Mouse (Mus musculus) midbrain, embryonic 14.5 days (tissue): ENCODE data around the gene Adamts13. TPM values are rescaled to one million over a fixed set of nuclear protein-coding genes. Genes with fewer than 3 reads are reported as not detected.

Experiments used
- ATAC-seq: fragments of 200-750 bp; cut with Nextera tagmentation; 2 replicates; pipeline ENCODE4 v1.8.0; 2017; ENCODE audit warnings: moderate number of reproducible peaks, moderate library complexity; ENCODE audit not compliant: low FRiP score, low TSS enrichment
- DNase-seq: peaks from one replicate; pipeline ENCODE4 v3.0.0-alpha.2; 2015
- H3K27ac ChIP-seq: fragments of 300-500 bp; sonication (generic); replicated peaks from 2 replicates; pipeline ENCODE4 v1.5.1; 2014; ENCODE audit warnings: mild to moderate bottlenecking, low read depth, low read length, moderate library complexity
- H3K27me3 ChIP-seq: fragments of 300-500 bp; sonication (generic); 2 replicates; pipeline ENCODE4 v1.6.1; 2014; ENCODE audit warnings: low read length, control low read depth, mixed read lengths; ENCODE audit not compliant: control insufficient read depth, insufficient read depth
- H3K36me3 ChIP-seq: fragments of 300-500 bp; sonication (generic); 2 replicates; pipeline ENCODE4 v1.6.1; 2014; ENCODE audit warnings: low read length, control low read depth; ENCODE audit not compliant: control insufficient read depth, insufficient read depth
- H3K4me1 ChIP-seq: fragments of 300-500 bp; sonication (generic); 2 replicates; pipeline ENCODE4 v1.6.1; 2014; ENCODE audit warnings: mild to moderate bottlenecking, antibody characterized with exemption, low read length, control low read depth; ENCODE audit not compliant: control insufficient read depth, insufficient read depth
- H3K4me2 ChIP-seq: fragments of 300-500 bp; sonication (generic); 2 replicates; pipeline ENCODE4 v1.6.1; 2014; ENCODE audit warnings: mild to moderate bottlenecking, low read length, moderate library complexity
- H3K4me3 ChIP-seq: fragments of 300-500 bp; sonication (generic); replicated peaks from 2 replicates; pipeline ENCODE4 v1.5.1; 2014; ENCODE audit warnings: low read depth, low read length
- H3K9ac ChIP-seq: fragments of 300-500 bp; sonication (generic); replicated peaks from 2 replicates; pipeline ENCODE4 v1.6.1; 2014; ENCODE audit warnings: mild to moderate bottlenecking, low read length, moderate library complexity
- H3K9me3 ChIP-seq: fragments of 300-500 bp; sonication (generic); 2 replicates; pipeline ENCODE4 v1.6.1; 2016; ENCODE audit warnings: low read length, control low read depth, mixed read lengths; ENCODE audit not compliant: control insufficient read depth
- WGBS: fragments of 180-500 bp; shearing (Covaris S2); extraction: QIAGEN DNeasy Blood & Tissue Kit; methylation state at CpG from one replicate; pipeline ENCODE4 v1.1.7; 2014; 5-methylcytosine and 5-hydroxymethylcytosine counted together
- polyA plus RNA-seq: library from polyadenylated mRNA; unstranded; fragments of >200 nt; fragmentation: Nextera tagmentation; extraction: Ambion mirVana; gene quantifications from 2 replicates; pipeline ENCODE4 v1.2.1, GENCODE M21; 2014

Gene Adamts13
- polyA plus RNA-seq = not detected in 2 replicates

DNA sequence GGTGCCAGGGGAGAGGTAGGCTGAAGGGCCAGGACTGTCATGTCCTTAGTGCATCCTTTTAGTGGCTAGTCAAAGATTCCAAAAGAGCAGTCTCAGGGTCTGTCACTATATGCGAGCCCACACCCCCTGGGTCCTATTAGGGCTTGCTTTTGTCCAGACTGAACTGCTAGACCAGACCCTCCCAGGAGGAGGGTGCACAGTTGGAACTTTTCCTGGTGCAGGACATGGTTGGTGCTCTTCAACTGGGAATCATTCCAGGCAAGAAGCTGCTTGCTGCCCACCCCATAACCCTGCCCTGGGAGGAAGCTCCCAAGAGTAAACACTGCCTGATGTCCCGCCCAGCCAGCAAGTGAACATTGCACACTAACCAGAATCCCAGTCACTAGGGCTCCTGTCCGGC lies at the start of gene Adamts13:
Adamts13 (plus strand) TSS at position 301 of the 400 bp plus-strand sequence.
- H3K4me2 ChIP-seq = no peak within 1 kb of the TSS
- 81% methylated on average over 3 of the region's 3 CpGs for WGBS
- H3K9me3 ChIP-seq = no peaks in the 10 kb centered on the region
- no peak for ATAC-seq
- H3K4me1 ChIP-seq = no peaks in the 10 kb centered on the region
- no peaks in the 10 kb centered on the region for H3K36me3 ChIP-seq
- no peaks in the 10 kb centered on the region for H3K27me3 ChIP-seq
- H3K9ac ChIP-seq = no peak within 1 kb of the TSS
- no peak within 1 kb of the TSS for H3K27ac ChIP-seq
- no peak within 1 kb of the TSS for H3K4me3 ChIP-seq
- no peak for DNase-seq

DNA sequence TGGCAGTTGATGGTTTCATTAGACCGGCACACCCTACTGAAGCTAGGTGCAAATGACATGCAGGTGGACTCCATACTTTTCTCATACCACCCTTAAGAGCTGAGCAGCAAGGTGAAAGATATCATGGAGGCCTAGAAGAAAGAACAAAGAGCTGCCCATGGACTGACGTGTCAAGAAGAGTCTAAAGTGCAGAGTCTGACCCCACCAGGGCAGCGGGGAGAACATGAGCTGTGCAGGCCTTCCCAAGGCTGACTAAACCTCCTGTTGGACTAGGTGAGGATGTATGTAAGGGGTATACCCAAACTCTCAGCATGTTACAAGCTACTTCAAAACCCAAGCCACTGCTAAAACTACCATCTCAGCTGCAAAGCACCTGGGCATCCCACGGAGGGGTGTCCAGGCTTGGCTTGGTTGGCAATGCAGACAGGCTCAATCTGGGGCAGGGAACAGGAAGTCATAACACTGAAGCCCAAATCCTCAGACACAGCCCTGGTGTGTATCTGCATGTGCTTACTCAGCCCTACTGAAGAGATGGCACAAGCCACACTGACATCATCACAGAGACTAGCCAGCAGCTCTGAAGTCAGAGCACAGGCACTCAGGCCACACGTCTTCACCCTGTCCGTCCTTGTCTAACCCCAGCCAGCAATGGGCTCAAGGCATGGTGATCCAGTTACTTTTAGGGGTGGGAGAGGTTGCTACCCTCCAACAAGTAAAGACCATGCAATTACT lies 45.3 kb upstream of the Adamts13 start:
- no peak overlapping the region for H3K9ac ChIP-seq
- H3K27ac ChIP-seq = no peak overlapping the region
- ATAC-seq = no peak
- no peak for DNase-seq
- H3K4me3 ChIP-seq = no peak overlapping the region
- no peaks in the 10 kb centered on the region for H3K9me3 ChIP-seq
- H3K27me3 ChIP-seq = no peaks in the 10 kb centered on the region
- H3K36me3 ChIP-seq = peaks cover 74% of the 10 kb centered on the region
- no peak overlapping the region for H3K4me2 ChIP-seq
- 93% methylated on average over 6 of the region's 6 CpGs for WGBS
- peaks cover 17% of the 10 kb centered on the region for H3K4me1 ChIP-seq

DNA sequence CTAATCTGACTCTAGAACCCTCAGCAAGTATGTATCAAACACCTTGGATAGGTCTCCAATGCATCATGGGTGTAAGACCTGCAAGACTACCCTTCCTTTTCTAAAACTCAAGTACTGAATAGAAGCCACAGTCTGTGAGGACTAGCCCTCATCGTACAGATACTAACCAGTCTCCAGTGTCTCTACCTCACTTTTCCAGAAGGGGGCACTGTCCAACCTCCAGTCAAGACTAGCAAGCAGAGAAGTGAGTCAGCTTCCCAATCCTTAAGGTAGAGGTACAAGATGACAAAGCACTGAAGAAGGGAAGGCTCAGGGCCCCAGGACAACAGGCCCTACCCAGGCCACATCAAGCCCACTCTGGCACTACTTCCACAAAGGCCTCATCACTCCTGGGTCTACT lies 42.8 kb upstream of the Adamts13 start:
- H3K4me2 ChIP-seq = no peak overlapping the region
- peaks cover 49% of the 10 kb centered on the region for H3K36me3 ChIP-seq
- H3K9me3 ChIP-seq = no peaks in the 10 kb centered on the region
- no peak overlapping the region for H3K27ac ChIP-seq
- 24% methylated on average over 1 of the region's 1 CpGs for WGBS
- peak; percentile 75 for DNase-seq
- H3K4me1 ChIP-seq = peaks cover 17% of the 10 kb centered on the region
- ATAC-seq = no peak
- no peak overlapping the region for H3K4me3 ChIP-seq
- H3K9ac ChIP-seq = no peak overlapping the region
- H3K27me3 ChIP-seq = no peaks in the 10 kb centered on the region

DNA sequence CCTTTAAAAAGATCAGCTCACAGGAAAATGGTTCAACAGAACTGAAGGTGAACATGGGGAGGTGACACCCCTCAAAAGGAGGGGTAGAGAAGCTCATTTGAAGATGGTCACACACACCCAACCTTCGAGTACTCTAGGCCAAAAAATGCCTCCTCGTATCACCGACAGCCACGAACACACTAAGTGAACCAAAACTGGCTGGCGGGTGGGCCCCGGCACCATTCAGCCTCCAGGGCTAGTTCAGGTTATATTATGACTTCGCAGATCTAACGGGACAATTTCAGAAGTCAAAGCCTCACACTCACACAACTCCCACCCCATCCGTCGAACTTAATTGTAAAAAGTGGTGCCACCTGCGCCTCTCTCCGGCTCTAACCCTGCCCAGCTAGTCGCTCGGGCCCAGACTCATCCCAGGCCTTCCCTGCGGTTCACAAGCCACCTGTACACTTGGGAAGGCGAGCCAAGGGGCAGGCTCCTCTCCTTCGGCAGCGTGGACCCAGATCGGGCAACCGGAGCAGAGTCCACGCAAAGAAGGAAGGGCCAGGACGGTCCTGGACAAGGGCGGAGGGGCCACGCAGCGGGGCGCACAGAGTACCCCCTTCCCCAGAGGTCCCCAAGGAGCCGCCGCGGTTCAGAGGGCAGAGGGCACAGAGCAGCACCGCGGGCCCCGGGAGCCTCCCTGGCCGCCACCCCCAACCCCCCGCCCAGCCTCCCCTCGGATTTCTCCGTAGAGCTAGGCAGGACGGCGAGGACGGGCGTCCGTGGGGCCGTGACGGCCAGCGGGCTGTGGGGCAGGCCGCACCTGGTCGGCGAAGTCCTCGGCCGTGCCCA lies 40.5 kb upstream of the Adamts13 start:
- WGBS = 2% methylated on average over 49 of the region's 49 CpGs

DNA sequence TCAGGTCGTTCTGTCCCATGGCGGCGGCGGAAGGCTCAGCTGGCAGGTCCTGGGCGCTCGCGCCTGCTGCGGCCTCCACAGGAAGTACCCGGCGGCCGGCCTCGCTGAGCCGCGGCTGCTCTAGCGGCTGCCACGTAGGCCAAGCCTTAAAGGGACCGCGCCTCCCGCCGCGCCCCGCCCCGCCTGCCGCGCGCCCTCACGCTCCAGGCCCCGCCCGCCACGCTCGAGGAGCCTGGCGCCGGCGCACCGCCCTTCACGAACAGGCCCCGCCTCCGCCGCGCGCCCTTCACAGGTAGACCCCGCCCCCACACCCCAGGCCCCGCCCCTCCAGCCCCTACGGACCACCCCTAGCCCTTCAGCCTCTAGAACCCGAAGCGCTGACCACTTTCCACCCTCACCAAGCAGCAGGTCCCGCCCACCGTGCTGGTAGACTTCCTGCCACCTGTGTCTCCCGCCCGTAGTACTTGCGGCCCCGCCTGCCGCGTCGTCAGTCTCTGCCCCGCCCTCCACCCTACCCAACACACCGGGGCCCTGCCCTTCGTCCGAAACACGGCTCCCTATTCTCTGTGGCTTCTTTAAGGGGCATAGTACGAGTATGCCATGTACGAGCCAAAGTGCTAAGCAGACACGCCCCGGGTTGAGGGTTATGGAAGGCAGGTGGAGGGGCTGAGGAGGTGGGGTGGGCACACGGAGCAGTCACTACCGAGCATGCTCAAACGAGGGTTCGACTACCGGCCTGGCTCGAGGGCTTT lies 39.7 kb upstream of the Adamts13 start, which contains the start of the genes Surf4 and Stkld1:
Surf4 (minus strand) TSS at position 625 of the 752 bp plus-strand sequence.
Stkld1 (plus strand) TSS at position 744 of the 752 bp plus-strand sequence.
- H3K9me3 ChIP-seq = no peaks in the 10 kb centered on the region
- H3K4me1 ChIP-seq = peaks cover 17% of the 10 kb centered on the region
- peaks cover 24% of the 10 kb centered on the region for H3K36me3 ChIP-seq
- H3K4me2 ChIP-seq = peak within 1 kb of the TSS; percentile 94
- ATAC-seq = peak; percentile 94
- 1% methylated on average over 65 of the region's 70 CpGs for WGBS
- H3K27ac ChIP-seq = peak within 1 kb of the TSS; percentile 78
- H3K9ac ChIP-seq = peak within 1 kb of the TSS; percentile 98
- no peaks in the 10 kb centered on the region for H3K27me3 ChIP-seq
- peak; percentile 97 for DNase-seq
- H3K4me3 ChIP-seq = peak within 1 kb of the TSS; percentile 91

More for the DNA sequence above, 40.5 kb upstream of the Adamts13 start:
- Histone ChIP-seq H3K27me3 (no peaks in the 10 kb centered on the region), H3K9me3 (no peaks in the 10 kb centered on the region), H3K9ac (peak overlapping the region; percentile 98), H3K36me3 (peaks cover 28% of the 10 kb centered on the region), H3K27ac (peak overlapping the region; percentile 78), H3K4me1 (peaks cover 17% of the 10 kb centered on the region), H3K4me3 (peak overlapping the region; percentile 91), H3K4me2 (peak overlapping the region; percentile 94)
- DNase-seq = peak; percentile 19
- peak; percentile 49 for ATAC-seq

DNA sequence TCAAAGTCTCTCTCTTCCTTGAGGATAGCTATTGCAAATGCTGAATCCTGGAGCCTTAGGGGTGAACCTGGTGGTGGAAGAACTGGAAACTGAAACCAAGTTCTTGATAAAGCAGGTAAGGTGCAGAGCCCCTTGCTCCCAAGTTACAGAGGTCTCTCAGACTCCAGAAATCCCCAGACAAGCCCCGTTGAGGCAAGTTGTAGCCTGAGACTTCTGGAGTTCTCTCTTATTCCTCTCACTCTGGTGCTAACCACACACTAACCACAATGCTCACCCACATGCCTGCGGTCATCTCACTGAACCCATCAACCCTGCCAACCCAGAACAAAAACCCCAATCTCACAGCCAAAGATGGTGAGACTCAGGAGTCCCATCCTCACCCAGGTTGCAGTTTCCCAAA lies 37.9 kb upstream of the Adamts13 start:
- no peaks in the 10 kb centered on the region for H3K27me3 ChIP-seq
- peaks cover 17% of the 10 kb centered on the region for H3K4me1 ChIP-seq
- peaks cover 12% of the 10 kb centered on the region; the same call in 1 of the 2 replicates for H3K36me3 ChIP-seq
- WGBS = 95% methylated on average over 2 of the region's 2 CpGs
- DNase-seq (no peak), ATAC-seq (no peak)
- H3K27ac ChIP-seq = no peak overlapping the region
- H3K4me2 ChIP-seq = no peak overlapping the region
- no peak overlapping the region for H3K9ac ChIP-seq
- no peaks in the 10 kb centered on the region for H3K9me3 ChIP-seq
- H3K4me3 ChIP-seq = no peak overlapping the region

DNA sequence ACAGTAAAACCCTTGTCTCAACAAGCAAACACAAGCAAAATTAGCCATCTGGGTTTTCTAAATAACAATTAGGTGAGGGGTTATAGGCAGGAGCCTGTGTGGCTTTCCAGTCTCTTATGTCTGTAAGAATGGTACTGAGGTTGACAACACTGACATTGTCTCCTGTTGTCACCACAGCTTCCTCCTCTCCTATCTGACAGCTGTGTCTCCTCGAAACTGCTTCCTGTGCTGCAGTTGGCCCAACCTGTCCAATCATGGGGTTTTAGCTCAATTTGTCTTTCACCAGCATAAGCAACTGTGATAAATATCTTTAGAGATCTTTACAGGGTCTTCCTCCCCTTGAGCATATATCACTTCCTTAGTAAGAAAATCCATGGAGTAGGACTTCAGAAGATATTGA lies 36.8 kb upstream of the Adamts13 start:
- Histone ChIP-seq H3K27ac (no peak overlapping the region), H3K4me3 (no peak overlapping the region), H3K27me3 (no peaks in the 10 kb centered on the region), H3K4me2 (no peak overlapping the region), H3K9ac (no peak overlapping the region), H3K36me3 (0 out of 2 replicates have a peak, but pooled peaks cover 1% of the 10 kb centered on the region), H3K9me3 (no peaks in the 10 kb centered on the region), H3K4me1 (peaks cover 12% of the 10 kb centered on the region)
- DNase-seq (no peak), ATAC-seq (no peak)
- 84% methylated on average over 1 of the region's 1 CpGs for WGBS

DNA sequence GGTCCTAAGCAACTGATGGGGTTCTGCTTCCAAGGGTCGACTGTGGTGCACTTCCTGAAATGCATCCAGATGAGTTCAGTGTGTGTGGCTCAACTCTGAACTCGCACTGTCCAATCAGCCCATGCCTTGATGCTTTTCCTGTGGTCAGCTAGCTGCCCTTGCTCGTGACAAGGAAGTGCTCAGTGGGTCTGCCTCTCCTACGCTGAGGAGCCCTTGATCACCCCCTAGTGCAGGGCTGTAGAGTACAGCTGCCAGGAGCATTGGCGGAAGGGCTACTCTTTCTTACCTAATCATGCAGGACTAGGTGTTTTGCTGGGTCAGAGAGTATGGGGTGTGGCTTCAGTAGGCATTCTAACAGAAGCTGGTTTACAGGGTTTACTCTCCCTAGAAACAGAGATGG lies 31.7 kb upstream of the Adamts13 start:
- Histone ChIP-seq H3K9me3 (no peaks in the 10 kb centered on the region), H3K27ac (no peak overlapping the region), H3K4me1 (no peaks in the 10 kb centered on the region), H3K9ac (no peak overlapping the region), H3K4me3 (no peak overlapping the region), H3K4me2 (no peak overlapping the region), H3K36me3 (0 out of 2 replicates have a peak, but pooled peaks cover 2% of the 10 kb centered on the region), H3K27me3 (no peaks in the 10 kb centered on the region)
- DNase-seq (no peak), ATAC-seq (no peak)
- WGBS = 41% methylated on average over 5 of the region's 5 CpGs
